ENCODE assay signal across 9 mouse cellular contexts in genomic region chr11:52086204-52086864, GRCm38 (mm10). TPM values are rescaled to one million over a fixed set of nuclear protein-coding genes. Genes with fewer than 3 reads are reported as not detected.
DNase-seq lines count a peak whose midpoint lies in the region; ATAC-seq lines count a peak whose summit lies in the region.
"Had no signal": no experiment of that assay in that cellular context is flagged by ENCODE, and none has a peak within 500 bp of the region (broad histone marks: within the 10 kb centered on the region; RNA-seq: fewer than 3 reads in every experiment).

No protein-coding gene starts in this region.

- no peak overlapping the region for H3K9ac ChIP-seq in forebrain, embryonic 11.5 days (ENCODE audit: low read length)
- 0 out of 2 replicates have a peak overlapping the region, but pooled peaks have one; percentile 13 for H3K9ac ChIP-seq in forebrain, embryonic 15.5 days (replicated peaks)
- no peak overlapping the region for H3K9ac ChIP-seq in midbrain, embryonic 14.5 days (replicated peaks; ENCODE audit: low read length)
- no peak overlapping the region for H3K9ac ChIP-seq in kidney, embryonic 14.5 days (ENCODE audit: low read depth, low read length)

- no peak overlapping the region for H3K4me3 ChIP-seq in forebrain, embryonic 10.5 days
- no peak overlapping the region for H3K4me3 ChIP-seq in forebrain, embryonic 11.5 days (ENCODE audit: low read depth, low read length)
- 0 out of 2 replicates have a peak overlapping the region, but pooled peaks have one; percentile 13 for H3K4me3 ChIP-seq in forebrain, embryonic 15.5 days
- H3K4me3 ChIP-seq in midbrain, embryonic 14.5 days (replicated peaks; ENCODE audit: low read depth, low read length): no peak overlapping the region
- no peak overlapping the region for H3K4me3 ChIP-seq in kidney, embryonic 14.5 days (ENCODE audit: low read length)

- no peak for DNase-seq in forebrain, embryonic 10.5 days (ENCODE audit: extremely low spot score, low spot score)
- no peak for DNase-seq in forebrain, embryonic 11.5 days (ENCODE audit: low spot score)
- DNase-seq in layer of hippocampus, adult 11-12 months (ENCODE audit: low spot score): peak; percentile 74
- DNase-seq in midbrain, embryonic 14.5 days: peak; percentile 58
- no peak for DNase-seq in adrenal gland, postnatal 36 days

- no peak for ATAC-seq in forebrain, embryonic 11.5 days (replicated peaks; ENCODE audit: low FRiP score)
- ATAC-seq in forebrain, embryonic 15.5 days (replicated peaks): peak; percentile 62
- peak; percentile 55; the same call in 1 of the 2 replicates for ATAC-seq in midbrain, embryonic 14.5 days (ENCODE audit: low FRiP score, low TSS enrichment)
- no peak for ATAC-seq in kidney, embryonic 14.5 days (ENCODE audit: low FRiP score, low TSS enrichment)
- no peak for ATAC-seq in megakaryocyte-erythroid progenitor cell, adult 5-6 weeks (replicated peaks; ENCODE audit: low FRiP score, low TSS enrichment, poor library complexity, severe bottlenecking)

- no peaks in the 10 kb centered on the region for H3K36me3 ChIP-seq in forebrain, embryonic 10.5 days (replicated peaks)
- no peaks in the 10 kb centered on the region for H3K36me3 ChIP-seq in forebrain, embryonic 11.5 days (ENCODE audit: control insufficient read depth, insufficient read depth, low read length)
- H3K36me3 ChIP-seq in forebrain, embryonic 15.5 days: no peaks in the 10 kb centered on the region
- H3K36me3 ChIP-seq in midbrain, embryonic 14.5 days (ENCODE audit: control insufficient read depth, insufficient read depth, low read length): no peaks in the 10 kb centered on the region
- no peaks in the 10 kb centered on the region for H3K36me3 ChIP-seq in kidney, embryonic 14.5 days (ENCODE audit: control insufficient read depth, insufficient read depth, low read length)

- WGBS in forebrain, embryonic 10.5 days: 63% methylated on average over 9 of the region's 9 CpGs
- 58% methylated on average over 9 of the region's 9 CpGs for WGBS in forebrain, embryonic 11.5 days
- WGBS in forebrain, embryonic 15.5 days: 14% methylated on average over 9 of the region's 9 CpGs
- 33% methylated on average over 9 of the region's 9 CpGs for WGBS in midbrain, embryonic 14.5 days
- WGBS in kidney, embryonic 14.5 days: 69% methylated on average over 9 of the region's 9 CpGs

- no peaks in the 10 kb centered on the region for H3K9me3 ChIP-seq in forebrain, embryonic 10.5 days
- no peaks in the 10 kb centered on the region for H3K9me3 ChIP-seq in forebrain, embryonic 11.5 days (ENCODE audit: control insufficient read depth, low read length)
- no peaks in the 10 kb centered on the region for H3K9me3 ChIP-seq in forebrain, embryonic 15.5 days
- H3K9me3 ChIP-seq in midbrain, embryonic 14.5 days (ENCODE audit: control insufficient read depth, low read length): no peaks in the 10 kb centered on the region
- H3K9me3 ChIP-seq in kidney, embryonic 14.5 days (ENCODE audit: control insufficient read depth, low read length): no peaks in the 10 kb centered on the region

- H3K4me1 ChIP-seq in forebrain, embryonic 10.5 days: peaks cover 22% of the 10 kb centered on the region
- H3K4me1 ChIP-seq in forebrain, embryonic 11.5 days (replicated peaks; ENCODE audit: control insufficient read depth, insufficient read depth, low read length): no peaks in the 10 kb centered on the region
- H3K4me1 ChIP-seq in forebrain, embryonic 15.5 days: peaks cover 17% of the 10 kb centered on the region
- peaks cover 7% of the 10 kb centered on the region; the same call in 1 of the 2 replicates for H3K4me1 ChIP-seq in midbrain, embryonic 14.5 days (ENCODE audit: control insufficient read depth, insufficient read depth, low read length)
- peaks cover 5% of the 10 kb centered on the region for H3K4me1 ChIP-seq in kidney, embryonic 14.5 days (ENCODE audit: control insufficient read depth, insufficient read depth, low read length)

- peak overlapping the region; percentile 32; the same call in 1 of the 2 replicates for H3K27ac ChIP-seq in forebrain, embryonic 10.5 days
- H3K27ac ChIP-seq in forebrain, embryonic 11.5 days (ENCODE audit: low read depth, low read length): no peak overlapping the region
- peak overlapping the region; percentile 94 for H3K27ac ChIP-seq in forebrain, embryonic 15.5 days (replicated peaks)
- H3K27ac ChIP-seq in midbrain, embryonic 14.5 days (replicated peaks; ENCODE audit: low read depth, low read length): peak overlapping the region; percentile 67
- H3K27ac ChIP-seq in kidney, embryonic 14.5 days (ENCODE audit: low read depth, low read length): no peak overlapping the region

- no peak overlapping the region for H3K4me2 ChIP-seq in forebrain, embryonic 11.5 days (ENCODE audit: low read depth, low read length, severe bottlenecking)
- peak overlapping the region; percentile 27 for H3K4me2 ChIP-seq in forebrain, embryonic 15.5 days (replicated peaks)
- H3K4me2 ChIP-seq in midbrain, embryonic 14.5 days (ENCODE audit: low read length): peak overlapping the region; percentile 17; the same call in 1 of the 2 replicates
- no peak overlapping the region for H3K4me2 ChIP-seq in kidney, embryonic 14.5 days (replicated peaks; ENCODE audit: low read depth, low read length)

- H3K27me3 ChIP-seq in forebrain, embryonic 10.5 days (ENCODE audit: poor library complexity, severe bottlenecking): no peaks in the 10 kb centered on the region
- H3K27me3 ChIP-seq in forebrain, embryonic 11.5 days (ENCODE audit: control insufficient read depth, insufficient read depth, low read length): no peaks in the 10 kb centered on the region
- no peaks in the 10 kb centered on the region for H3K27me3 ChIP-seq in forebrain, embryonic 15.5 days
- no peaks in the 10 kb centered on the region for H3K27me3 ChIP-seq in midbrain, embryonic 14.5 days (ENCODE audit: control insufficient read depth, insufficient read depth, low read length)
- H3K27me3 ChIP-seq in kidney, embryonic 14.5 days (ENCODE audit: control insufficient read depth, insufficient read depth, low read length): no peaks in the 10 kb centered on the region

RNA-seq across cellular contexts. Expression of gene Ppp2ca, which starts 12.1 kb away (rescaled TPM):
- polyA plus RNA-seq in forebrain, embryonic 10.5 days (2016; fragmentation: Nextera tagmentation; extraction: Ambion mirVana): 86.5 and 88.4 TPM in 2 replicates
- 122 and 128 TPM in 2 replicates for polyA plus RNA-seq in forebrain, embryonic 11.5 days (2014; fragmentation: Nextera tagmentation; extraction: Ambion mirVana)
- polyA plus RNA-seq in forebrain, embryonic 15.5 days (2015; fragmentation: Nextera tagmentation; extraction: Ambion mirVana): 116 and 129 TPM in 2 replicates
- 140 and 162 TPM in 2 replicates for polyA plus RNA-seq in midbrain, embryonic 14.5 days (2014; fragmentation: Nextera tagmentation; extraction: Ambion mirVana)
- polyA plus RNA-seq in kidney, embryonic 14.5 days (2014; fragmentation: Nextera tagmentation; extraction: Ambion mirVana): 83.4 and 110 TPM in 2 replicates
- 65.6 and 66.8 TPM in 2 replicates for total RNA-seq in megakaryocyte-erythroid progenitor cell, adult 5-6 weeks (2014; fragmentation: Nextera tagmentation)
- 103 and 104 TPM in 2 replicates for total RNA-seq in megakaryocyte-erythroid progenitor cell, adult 5-6 weeks (2017)
- total RNA-seq in adrenal gland, postnatal 36 days (2021): 10 to 100 TPM; 78.0 to 84.2 TPM

RNA-seq across cellular contexts. Expression of gene Olfr1373, which starts 59.0 kb away (rescaled TPM):
- not detected in 2 replicates for polyA plus RNA-seq in forebrain, embryonic 10.5 days (2016; fragmentation: Nextera tagmentation; extraction: Ambion mirVana)
- not detected in 2 replicates for polyA plus RNA-seq in forebrain, embryonic 11.5 days (2014; fragmentation: Nextera tagmentation; extraction: Ambion mirVana)
- polyA plus RNA-seq in forebrain, embryonic 15.5 days (2015; fragmentation: Nextera tagmentation; extraction: Ambion mirVana): not detected in 2 replicates
- not detected in 2 replicates for polyA plus RNA-seq in midbrain, embryonic 14.5 days (2014; fragmentation: Nextera tagmentation; extraction: Ambion mirVana)
- not detected in 2 replicates for polyA plus RNA-seq in kidney, embryonic 14.5 days (2014; fragmentation: Nextera tagmentation; extraction: Ambion mirVana)
- total RNA-seq in megakaryocyte-erythroid progenitor cell, adult 5-6 weeks (2014; fragmentation: Nextera tagmentation): not detected in 2 replicates
- total RNA-seq in megakaryocyte-erythroid progenitor cell, adult 5-6 weeks (2017): not detected in 2 replicates
- not detected for total RNA-seq in adrenal gland, postnatal 36 days (2021)
- total RNA-seq: common myeloid progenitor, adult 5-6 weeks had no signal

Comparison
In these comparisons a context has a peak if more than half of its experiments do, and no peak if none do; other contexts are left out.
1. H3K27ac ChIP-seq: peak in forebrain, embryonic 10.5 days (single experiment), forebrain, embryonic 15.5 days (single experiment) and midbrain, embryonic 14.5 days (single experiment); none in forebrain, embryonic 11.5 days (single experiment) and kidney, embryonic 14.5 days (single experiment).
2. ATAC-seq: peak in forebrain, embryonic 15.5 days (single experiment) and midbrain, embryonic 14.5 days (single experiment); none in forebrain, embryonic 11.5 days (single experiment), kidney, embryonic 14.5 days (single experiment) and megakaryocyte-erythroid progenitor cell, adult 5-6 weeks (single experiment).
3. H3K4me2 ChIP-seq: peak in forebrain, embryonic 15.5 days (single experiment) and midbrain, embryonic 14.5 days (single experiment); none in forebrain, embryonic 11.5 days (single experiment) and kidney, embryonic 14.5 days (single experiment).
4. DNase-seq: peak in layer of hippocampus, adult 11-12 months (single experiment) and midbrain, embryonic 14.5 days (single experiment); none in forebrain, embryonic 10.5 days (single experiment), forebrain, embryonic 11.5 days (single experiment) and adrenal gland, postnatal 36 days (0 of 2).